Mouse (Mus musculus) neural tube, embryonic 14.5 days (tissue): Measurements from ENCODE around the gene Gca. TPM values are rescaled to one million over a fixed set of nuclear protein-coding genes. Genes with fewer than 3 reads are reported as not detected.

Experiments
- ATAC-seq: fragments of 200-750 bp; cut with Nextera tagmentation; 2 replicates; pipeline ENCODE4 v1.8.0; 2017; ENCODE audit warnings: low read depth, mild to moderate bottlenecking, moderate TSS enrichment, moderate library complexity
- H3K27ac ChIP-seq: fragments of 300-500 bp; sonication (generic); 2 replicates; pipeline ENCODE4 v1.5.1; 2014; ENCODE audit warnings: low read depth, mild to moderate bottlenecking, control low read depth, low read length, moderate library complexity, mixed read lengths
- H3K27me3 ChIP-seq: fragments of 300-500 bp; sonication (generic); 2 replicates; pipeline ENCODE4 v1.6.1; 2014; ENCODE audit warnings: low read length; ENCODE audit not compliant: control insufficient read depth, insufficient read depth
- H3K36me3 ChIP-seq: fragments of 300-500 bp; sonication (generic); 2 replicates; pipeline ENCODE4 v1.6.1; 2014; ENCODE audit warnings: low read length, mixed read lengths; ENCODE audit not compliant: control insufficient read depth, insufficient read depth
- H3K4me1 ChIP-seq: fragments of 300-500 bp; sonication (generic); 2 replicates; pipeline ENCODE4 v1.6.1; 2014; ENCODE audit warnings: low read length; ENCODE audit not compliant: control insufficient read depth, insufficient read depth
- H3K4me2 ChIP-seq: fragments of 300-500 bp; sonication (generic); 2 replicates; pipeline ENCODE4 v1.6.1; 2014; ENCODE audit warnings: mild to moderate bottlenecking, low read depth, low read length, control low read depth
- H3K4me3 ChIP-seq: fragments of 300-500 bp; sonication (generic); 2 replicates; pipeline ENCODE4 v1.5.1; 2014; ENCODE audit warnings: low read depth, low read length, control low read depth, mixed read lengths
- H3K9ac ChIP-seq: fragments of 300-500 bp; sonication (generic); replicated peaks from 2 replicates; pipeline ENCODE4 v1.6.1; 2014; ENCODE audit warnings: low read depth, mild to moderate bottlenecking, control low read depth, low read length, mixed read lengths
- H3K9me3 ChIP-seq: fragments of 300-500 bp; sonication (generic); 2 replicates; pipeline ENCODE4 v1.6.1; 2016; ENCODE audit warnings: low read length; ENCODE audit not compliant: control insufficient read depth
- WGBS: fragments of 180-500 bp; shearing (Covaris S2); extraction: QIAGEN DNeasy Blood & Tissue Kit; methylation state at CpG from one replicate; pipeline ENCODE4 v1.1.7; 2014; 5-methylcytosine and 5-hydroxymethylcytosine counted together
- polyA plus RNA-seq: library from polyadenylated mRNA; unstranded; fragments of >200 nt; fragmentation: Nextera tagmentation; extraction: Ambion mirVana; gene quantifications from 2 replicates; pipeline ENCODE4 v1.2.1, GENCODE M21; 2014

Gca gene
- polyA plus RNA-seq, 1 experiment from 2014 or later: 3.5 TPM

GRCm38 (mm10) chr2:62644891-62645290 lies 19.2 kb upstream of the Gca start:
- H3K36me3 ChIP-seq: no peaks in the 10 kb centered on the region
- H3K27ac ChIP-seq: no peak overlapping the region
- 95% methylated on average over 5 of the region's 5 CpGs for WGBS
- no peaks in the 10 kb centered on the region for H3K27me3 ChIP-seq
- no peak for ATAC-seq
- H3K4me1 ChIP-seq: no peaks in the 10 kb centered on the region
- H3K9ac ChIP-seq: no peak overlapping the region
- H3K4me3 ChIP-seq: no peak overlapping the region
- H3K9me3 ChIP-seq: no peaks in the 10 kb centered on the region
- no peak overlapping the region for H3K4me2 ChIP-seq

- ATAC-seq: peak; percentile 44; the same call in 1 of the 2 replicates
- Histone ChIP-seq H3K27ac (no peak overlapping the region), H3K9me3 (no peaks in the 10 kb centered on the region), H3K27me3 (no peaks in the 10 kb centered on the region), H3K9ac (peak overlapping the region; percentile 33; the same call in 1 of the 2 replicates), H3K4me1 (no peaks in the 10 kb centered on the region), H3K4me3 (peak overlapping the region; percentile 39), H3K36me3 (no peaks in the 10 kb centered on the region), H3K4me2 (peak overlapping the region; percentile 65)
- 37% methylated on average over 12 of the region's 12 CpGs for WGBS
These were observed 18.6 kb upstream of the Gca start for GRCm38 (mm10) chr2:62645475-62645874.

- peak; percentile 88 for ATAC-seq
- peak within 1 kb of the TSS; percentile 33; the same call in 1 of the 2 replicates for H3K9ac ChIP-seq
- WGBS: under 1% methylated on average over 30 of the region's 30 CpGs
- no peaks in the 10 kb centered on the region for H3K9me3 ChIP-seq
- no peak within 1 kb of the TSS for H3K27ac ChIP-seq
- H3K4me2 ChIP-seq: peak within 1 kb of the TSS; percentile 65
- H3K36me3 ChIP-seq: no peaks in the 10 kb centered on the region
- no peaks in the 10 kb centered on the region for H3K4me1 ChIP-seq
- no peaks in the 10 kb centered on the region for H3K27me3 ChIP-seq
- peak within 1 kb of the TSS; percentile 39 for H3K4me3 ChIP-seq
These were observed 18.0 kb upstream of the Gca start, which contains the start of gene Ifih1 for GRCm38 (mm10) chr2:62646014-62646645. Gene Ifih1 (minus strand): TSS chr2:62646255.

- Histone ChIP-seq H3K9me3 (no peaks in the 10 kb centered on the region), H3K4me2 (peak overlapping the region; percentile 65), H3K4me1 (no peaks in the 10 kb centered on the region), H3K4me3 (0 out of 2 replicates have a peak overlapping the region, but pooled peaks have one; percentile 39), H3K9ac (no peak overlapping the region), H3K27ac (no peak overlapping the region), H3K27me3 (no peaks in the 10 kb centered on the region), H3K36me3 (no peaks in the 10 kb centered on the region)
- WGBS: 5% methylated on average over 6 of the region's 6 CpGs
- no peak for ATAC-seq
These were observed 17.3 kb upstream of the Gca start for GRCm38 (mm10) chr2:62646671-62647289.

GRCm38 (mm10) chr2:62651890-62652289 lies 12.2 kb upstream of the Gca start:
- no peak overlapping the region for H3K9ac ChIP-seq
- H3K4me3 ChIP-seq: no peak overlapping the region
- no peak overlapping the region for H3K4me2 ChIP-seq
- no peaks in the 10 kb centered on the region for H3K27me3 ChIP-seq
- 73% methylated on average over 4 of the region's 4 CpGs for WGBS
- ATAC-seq: no peak
- H3K4me1 ChIP-seq: no peaks in the 10 kb centered on the region
- H3K27ac ChIP-seq: no peak overlapping the region
- H3K9me3 ChIP-seq: no peaks in the 10 kb centered on the region
- H3K36me3 ChIP-seq: no peaks in the 10 kb centered on the region

GRCm38 (mm10) chr2:62652466-62652865 lies 11.6 kb upstream of the Gca start:
- no peak overlapping the region for H3K4me2 ChIP-seq
- no peak overlapping the region for H3K9ac ChIP-seq
- 89% methylated on average over 4 of the region's 4 CpGs for WGBS
- H3K4me3 ChIP-seq: no peak overlapping the region
- H3K27me3 ChIP-seq: no peaks in the 10 kb centered on the region
- H3K36me3 ChIP-seq: no peaks in the 10 kb centered on the region
- no peaks in the 10 kb centered on the region for H3K4me1 ChIP-seq
- no peaks in the 10 kb centered on the region for H3K9me3 ChIP-seq
- ATAC-seq: no peak
- no peak overlapping the region for H3K27ac ChIP-seq

GRCm38 (mm10) chr2:62654519-62655338 lies 9.4 kb upstream of the Gca start:
- Histone ChIP-seq H3K36me3 (no peaks in the 10 kb centered on the region), H3K9me3 (no peaks in the 10 kb centered on the region), H3K27ac (no peak overlapping the region), H3K27me3 (no peaks in the 10 kb centered on the region), H3K9ac (no peak overlapping the region), H3K4me1 (no peaks in the 10 kb centered on the region), H3K4me3 (no peak overlapping the region), H3K4me2 (no peak overlapping the region)
- ATAC-seq: peak; percentile 92
- 43% methylated on average over 7 of the region's 7 CpGs for WGBS

- Histone ChIP-seq H3K9ac (no peak overlapping the region), H3K4me2 (no peak overlapping the region), H3K36me3 (no peaks in the 10 kb centered on the region), H3K9me3 (no peaks in the 10 kb centered on the region), H3K4me3 (no peak overlapping the region), H3K27ac (no peak overlapping the region), H3K4me1 (no peaks in the 10 kb centered on the region), H3K27me3 (no peaks in the 10 kb centered on the region)
- 82% methylated on average over 1 of the region's 1 CpGs for WGBS
- no peak for ATAC-seq
These were observed 8.0 kb upstream of the Gca start for GRCm38 (mm10) chr2:62656072-62656471.

GRCm38 (mm10) chr2:62660565-62660964 lies 3.5 kb upstream of the Gca start:
- Histone ChIP-seq H3K27me3 (peaks cover 4% of the 10 kb centered on the region; the same call in 1 of the 2 replicates), H3K4me1 (no peaks in the 10 kb centered on the region), H3K9ac (no peak overlapping the region), H3K27ac (no peak overlapping the region), H3K4me2 (no peak overlapping the region), H3K4me3 (no peak overlapping the region), H3K36me3 (no peaks in the 10 kb centered on the region), H3K9me3 (no peaks in the 10 kb centered on the region)
- no peak for ATAC-seq
- WGBS: 47% methylated on average over 6 of the region's 6 CpGs
